Mouse (Mus musculus) Patski (cell line): Measurements from ENCODE around the gene Ccdc66. TPM values are rescaled to one million over a fixed set of nuclear protein-coding genes. Genes with fewer than 3 reads are reported as not detected.

ENCODE experiments used
- ATAC-seq: fragments of 100-300 bp; one replicate; pipeline ENCODE4 v1.8.0; 2021
- CTCF ChIA-PET: fragments of 350-600 bp; sonication (Branson Sonifier 250); formaldehyde crosslinking; loops from one replicate; lab custom pipeline; 2022; ENCODE audit warnings: inconsistent platforms; lab: Charles Lee
- POLR2A ChIA-PET: fragments of 350-600 bp; sonication (Branson Sonifier 250); formaldehyde crosslinking; loops from one replicate; lab custom pipeline; 2022; ENCODE audit warnings: antibody characterized with exemption, inconsistent platforms; lab: Charles Lee
- DNase-seq: peaks from one replicate; pipeline ENCODE4 v3.0.0-alpha.2; 2011; ENCODE audit warnings: low read depth, low spot score
- H3K27me3 ChIP-seq: fragments of 371-371 bp; one replicate; pipeline ENCODE4 v1.5.1; 2021
- CTCF ChIP-seq: fragments of 100-300 bp; IDR thresholded peaks from one replicate; pipeline ENCODE4 v1.5.1; 2021
- in situ Hi-C: fragments of 300-500 bp; cut with MboI; formaldehyde crosslinking; loops from 3 replicates; pipeline ENCODE4 v1.11.1; 2018; ENCODE audit warnings: low pct_unique_long_range_greater_than_20kb, mixed read lengths
- polyA plus RNA-seq: library from polyadenylated mRNA; unstranded; gene quantifications from one replicate; pipeline ENCODE4 v1.2.3, GENCODE M21; 2021

Gene Ccdc66
- polyA plus RNA-seq, 1 experiment from 2014 or later: 19.8 TPM

DNA sequence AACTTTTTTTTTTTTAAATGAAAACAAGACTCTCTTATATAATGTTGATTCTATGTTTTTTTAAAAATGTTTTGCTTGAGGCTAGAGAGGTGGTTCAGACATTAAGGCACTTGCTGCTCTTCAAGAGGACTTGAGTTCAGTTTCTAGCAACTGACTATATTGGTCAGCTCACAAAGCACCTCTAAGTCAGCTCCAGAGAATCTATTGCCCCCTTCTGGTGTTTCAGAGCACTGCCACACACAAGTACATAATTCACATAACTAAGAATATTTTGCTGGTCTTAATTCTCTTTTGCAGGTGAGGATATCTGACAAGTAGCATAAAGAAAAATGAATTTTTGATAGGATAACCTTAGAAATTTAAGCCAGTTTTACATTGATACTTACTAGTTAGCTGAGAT lies 67.3 kb downstream of the Ccdc66 start:
- no peak for ATAC-seq
- peak; percentile 64 for TF ChIP-seq CTCF
- H3K27me3 ChIP-seq: no peaks in the 10 kb centered on the region
- in situ Hi-C loops: no loop called here
- DNase-seq: no peak
- POLR2A ChIA-PET: no interaction called here
- CTCF ChIA-PET: interaction anchor here (1.0 to 2.3 kb wide), 4 partner anchors 33 to 254 kb away, joined by 3 to 8 read pairs (median 4); no protein-coding TSS in a partner anchor

DNA sequence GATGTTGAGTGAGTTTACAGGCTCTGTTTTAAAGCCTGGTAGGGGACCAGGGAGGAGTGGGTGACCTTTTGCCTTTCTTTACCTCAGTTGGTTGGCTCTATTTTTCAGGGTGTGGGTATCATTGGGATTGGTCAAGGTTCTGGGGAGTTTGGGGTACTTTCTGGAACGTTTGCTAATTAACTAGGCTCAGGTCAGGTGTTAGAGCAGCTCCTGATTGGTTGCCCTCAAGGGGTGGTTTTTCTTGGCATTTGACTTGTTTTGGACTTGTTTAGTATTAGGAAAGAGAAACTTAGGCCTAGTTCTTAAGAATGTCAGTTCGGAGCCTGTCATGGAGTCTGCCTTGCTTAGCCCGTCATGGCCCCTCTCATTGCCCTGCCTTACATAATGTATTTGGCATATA lies 71.4 kb downstream of the Ccdc66 start:
- no peak for ATAC-seq
- CTCF ChIA-PET: no interaction called here
- POLR2A ChIA-PET: no interaction called here
- no peak for DNase-seq
- TF ChIP-seq CTCF: no peak
- H3K27me3 ChIP-seq: no peaks in the 10 kb centered on the region
- in situ Hi-C loops: no loop called here

DNA sequence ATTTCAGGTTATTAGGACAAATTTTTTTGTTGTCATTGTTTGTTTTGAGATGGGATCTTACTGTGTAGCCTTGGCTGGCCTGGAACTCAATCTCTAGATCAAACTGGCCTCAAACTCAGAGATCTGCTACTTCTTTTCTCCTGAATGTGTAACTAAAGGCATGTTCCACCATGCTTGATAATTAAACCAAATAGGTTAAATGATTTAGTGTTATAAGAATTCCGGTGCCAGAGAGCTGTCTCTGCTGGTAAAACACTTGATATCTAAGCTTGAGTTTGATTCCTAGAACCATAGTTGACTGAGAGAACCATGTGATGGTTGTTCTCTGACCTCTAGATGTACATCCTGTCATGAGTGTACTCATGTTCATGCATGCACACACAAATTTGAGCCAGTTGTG lies 72.1 kb downstream of the Ccdc66 start:
- POLR2A ChIA-PET: no interaction called here

DNA sequence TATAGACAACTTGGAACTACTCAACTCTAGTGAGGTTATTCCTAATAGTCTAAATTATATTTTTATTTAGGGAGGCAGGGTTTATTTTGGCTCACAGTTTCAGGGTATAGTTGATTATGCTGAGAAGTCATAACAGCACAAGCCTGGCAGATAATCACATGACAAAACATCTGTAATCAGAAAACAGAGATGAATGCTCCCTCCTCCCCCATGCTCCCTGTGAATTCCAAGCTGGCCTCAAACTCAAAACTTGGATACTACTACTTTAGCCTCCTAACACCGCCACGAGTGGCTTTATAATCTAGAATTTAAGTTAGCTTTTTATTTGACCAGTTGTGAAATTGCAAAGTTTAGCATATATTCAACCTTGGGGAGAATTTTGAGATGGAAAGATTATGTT lies 76.2 kb downstream of the Ccdc66 start:
- no peaks in the 10 kb centered on the region for H3K27me3 ChIP-seq
- DNase-seq: no peak
- no peak for ATAC-seq
- ChIA-PET POLR2A (no interaction called here), CTCF (no interaction called here)
- no peak for TF ChIP-seq CTCF
- in situ Hi-C loops: loop anchor here (5.0 kb wide), 1 partner anchor 245 kb away; no protein-coding TSS in a partner anchor

More for the DNA sequence above, 72.1 kb downstream of the Ccdc66 start:
- no peak for TF ChIP-seq CTCF
- CTCF ChIA-PET: interaction anchor here (1.4 kb wide), 1 partner anchor 9 kb away, joined by 3 read pairs; no protein-coding TSS in a partner anchor
- in situ Hi-C loops: no loop called here
- H3K27me3 ChIP-seq: no peaks in the 10 kb centered on the region
- no peak for ATAC-seq
- no peak for DNase-seq

Other genes starting within 250 kb of the Ccdc66 start
- gene Fam208a, start 79.6 kb downstream of the Ccdc66 start, polyA plus RNA-seq: 11.7 TPM
- 2.5 TPM for gene Erc2, start 114.0 kb upstream of the Ccdc66 start, polyA plus RNA-seq